Mouse (Mus musculus) bone marrow, adult 2 months (tissue): ENCODE data around the gene Nmnat2. TPM values are rescaled to one million over a fixed set of nuclear protein-coding genes. Genes with fewer than 3 reads are reported as not detected.

Experiments
- H3K27ac ChIP-seq: fragments of 200-500 bp; 2 replicates; pipeline ENCODE4 v1.5.1; 2012; ENCODE audit warnings: low read depth, mild to moderate bottlenecking, control low read depth, inconsistent platforms, low read length; ENCODE audit not compliant: control insufficient read depth, poor library complexity, insufficient read depth
- H3K4me1 ChIP-seq: fragments of 200-500 bp; 2 replicates; pipeline ENCODE4 v1.6.1; 2011; ENCODE audit warnings: low read length; ENCODE audit not compliant: control insufficient read depth, insufficient read depth
- H3K4me3 ChIP-seq: fragments of 200-500 bp; replicated peaks from 2 replicates; pipeline ENCODE3; 2011; ENCODE audit warnings: mild to moderate bottlenecking, low read depth, low read length, control low read depth; ENCODE audit not compliant: control insufficient read depth
- CTCF ChIP-seq: fragments of 200-500 bp; IDR thresholded peaks from 2 replicates; pipeline ENCODE4 v1.5.1; 2011; ENCODE audit warnings: low read length, control low read depth; ENCODE audit not compliant: control insufficient read depth, insufficient read depth
- POLR2A ChIP-seq: fragments of 200-500 bp; IDR thresholded peaks from 2 replicates; pipeline ENCODE4 v1.6.1; 2011; ENCODE audit warnings: low read depth, mild to moderate bottlenecking, control low read depth, low read length, borderline replicate concordance; ENCODE audit not compliant: control insufficient read depth
- WGBS: fragments of 180-500 bp; shearing (Covaris S2); methylation state at CpG from one replicate; pipeline ENCODE4 v1.1.7; 2018; 5-methylcytosine and 5-hydroxymethylcytosine counted together
- polyA plus RNA-seq: library from polyadenylated mRNA; stranded (reverse); fragments of >200 nt; gene quantifications from 2 replicates; pipeline ENCODE4 v1.2.4, GENCODE M21; 2011; ENCODE audit warnings: low replicate concordance; ENCODE audit not compliant: missing spikeins, insufficient read depth, insufficient read length

Gene Nmnat2
- polyA plus RNA-seq, 1 experiment = 7.5 TPM

DNA sequence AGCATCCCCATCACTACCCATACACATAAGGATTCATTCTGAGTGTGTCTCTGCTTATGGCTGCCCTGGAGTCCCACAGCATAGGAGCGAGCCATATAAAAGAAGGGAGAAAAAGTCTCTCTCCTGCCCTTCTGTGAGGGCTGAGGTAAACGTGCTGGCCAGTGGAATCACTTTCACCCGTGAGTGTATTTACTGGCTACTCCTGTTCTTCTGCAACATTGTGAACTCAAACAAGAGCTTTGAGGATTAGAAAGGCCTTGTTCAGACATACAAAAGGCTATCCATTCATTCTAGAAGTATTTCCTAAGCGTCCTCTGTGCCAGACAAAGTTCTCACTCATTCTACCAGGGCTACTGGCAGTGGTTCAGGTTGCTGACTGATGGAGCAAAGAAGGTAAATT lies 156.8 kb downstream of the Nmnat2 start:
- TF ChIP-seq POLR2A = no peak
- no peak for TF ChIP-seq CTCF

GRCm38 (mm10) chr1:153115315-153115714 lies 160.5 kb downstream of the Nmnat2 start:
- no peak overlapping the region for H3K27ac ChIP-seq
- no peaks in the 10 kb centered on the region for H3K4me1 ChIP-seq
- H3K4me3 ChIP-seq = no peak overlapping the region
- TF ChIP-seq POLR2A (no peak), CTCF (no peak)
- WGBS = 90% methylated on average over 8 of the region's 8 CpGs

More for the DNA sequence above, 156.8 kb downstream of the Nmnat2 start:
- no peaks in the 10 kb centered on the region; the same call in 1 of the 2 replicates for H3K4me1 ChIP-seq
- WGBS = 74% methylated on average over 4 of the region's 4 CpGs
- H3K4me3 ChIP-seq = no peak overlapping the region
- H3K27ac ChIP-seq = no peak overlapping the region

DNA sequence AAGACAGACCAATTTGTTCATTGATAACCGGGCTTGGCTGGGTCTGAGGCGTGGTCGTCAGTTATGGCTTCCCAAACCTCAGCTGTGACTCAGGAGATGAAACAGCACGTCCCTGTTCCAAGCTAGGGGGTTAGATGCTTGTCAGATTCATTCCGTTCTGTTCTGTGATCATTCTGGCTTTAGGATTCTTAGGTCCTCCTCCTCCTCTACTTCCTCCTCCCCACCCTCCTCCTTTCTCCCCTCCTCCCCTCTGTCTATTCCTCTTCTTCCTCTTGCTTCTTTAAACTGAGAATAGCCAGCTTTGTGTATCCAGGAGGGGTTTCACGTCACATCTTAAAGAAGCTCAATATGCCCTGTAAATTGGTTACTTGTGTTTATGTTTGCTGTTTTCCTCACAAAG lies 165.8 kb downstream of the Nmnat2 start:
- WGBS = 51% methylated on average over 6 of the region's 6 CpGs
- no peak overlapping the region for H3K4me3 ChIP-seq
- TF ChIP-seq CTCF = no peak
- TF ChIP-seq POLR2A = no peak
- H3K4me1 ChIP-seq = no peaks in the 10 kb centered on the region
- H3K27ac ChIP-seq = no peak overlapping the region

DNA sequence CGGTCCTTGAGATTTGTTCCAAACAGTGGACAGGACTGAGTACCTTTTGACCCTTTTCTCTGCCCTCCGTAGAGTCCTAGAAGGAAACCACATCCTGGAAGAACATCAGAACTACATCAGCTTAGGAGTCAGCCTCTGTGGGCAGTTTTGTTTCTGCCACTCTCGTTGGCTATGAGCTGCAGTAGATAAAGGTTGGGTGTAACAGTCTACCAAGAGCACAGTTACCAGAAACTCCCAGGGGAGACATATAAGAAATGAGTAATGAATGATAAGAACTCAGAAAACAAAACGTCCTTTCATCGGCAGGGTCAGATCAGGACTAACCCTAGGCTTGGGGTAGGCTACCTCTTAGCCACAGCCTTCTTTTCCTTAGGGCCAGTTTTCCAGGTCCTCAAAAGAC lies 166.5 kb downstream of the Nmnat2 start:
- Histone ChIP-seq H3K4me3 (no peak overlapping the region), H3K27ac (no peak overlapping the region), H3K4me1 (no peaks in the 10 kb centered on the region)
- 50% methylated on average over 5 of the region's 5 CpGs for WGBS
- TF ChIP-seq POLR2A (no peak), CTCF (no peak)

DNA sequence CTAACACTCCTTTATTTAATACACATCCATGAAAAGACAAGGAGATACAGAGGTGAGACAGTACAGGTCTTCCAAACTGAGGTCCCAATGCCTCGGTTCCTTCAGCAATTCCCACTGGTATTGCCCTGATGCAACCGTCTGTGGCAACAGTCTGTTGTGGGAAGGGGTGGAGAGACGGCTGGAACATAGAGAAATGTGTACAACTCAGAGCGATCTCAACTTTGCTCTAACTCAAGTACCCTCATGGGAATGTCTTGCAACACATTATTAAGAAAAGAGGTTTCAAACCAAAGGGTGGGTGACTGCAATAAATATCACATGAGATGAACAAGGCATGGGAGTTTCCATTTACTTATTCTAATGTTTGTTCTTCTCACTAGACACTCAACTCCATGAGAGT lies 168.0 kb downstream of the Nmnat2 start:
- TF ChIP-seq CTCF = no peak
- TF ChIP-seq POLR2A = no peak
- 78% methylated on average over 4 of the region's 4 CpGs for WGBS
- Histone ChIP-seq H3K27ac (no peak overlapping the region), H3K4me1 (no peaks in the 10 kb centered on the region), H3K4me3 (no peak overlapping the region)

DNA sequence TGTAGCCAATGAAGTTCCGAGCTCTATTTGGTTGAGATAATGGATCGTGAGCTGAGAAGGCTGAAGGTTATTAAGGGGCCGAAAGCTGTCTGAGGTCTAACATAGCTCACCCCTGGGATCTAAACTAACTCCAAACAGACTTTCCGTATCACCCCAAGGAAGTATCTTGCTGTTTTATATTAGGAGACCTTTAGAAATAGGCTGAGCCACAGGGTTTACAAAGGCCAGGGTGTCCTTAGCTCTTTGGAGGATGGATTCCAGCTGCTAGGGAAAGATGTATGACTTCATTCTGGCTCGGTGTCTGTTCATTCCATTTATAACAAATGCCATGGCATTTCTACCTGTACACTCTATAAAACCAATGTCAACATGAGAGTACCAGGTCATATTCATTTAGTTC lies 169.7 kb downstream of the Nmnat2 start:
- H3K4me3 ChIP-seq = no peak overlapping the region
- TF ChIP-seq CTCF = no peak
- TF ChIP-seq POLR2A = no peak
- no peak overlapping the region for H3K27ac ChIP-seq
- WGBS = 82% methylated on average over 5 of the region's 5 CpGs
- no peaks in the 10 kb centered on the region for H3K4me1 ChIP-seq

GRCm38 (mm10) chr1:153125287-153126275 lies 170.8 kb downstream of the Nmnat2 start:
- Histone ChIP-seq H3K4me3 (no peak overlapping the region), H3K4me1 (no peaks in the 10 kb centered on the region), H3K27ac (no peak overlapping the region)
- no peak for TF ChIP-seq POLR2A
- no peak for TF ChIP-seq CTCF
- whole genome bisulfite sequencing = 81% methylated on average over 8 of the region's 8 CpGs

GRCm38 (mm10) chr1:153126491-153127381 lies 171.9 kb downstream of the Nmnat2 start:
- TF ChIP-seq CTCF (no peak), POLR2A (no peak)
- Histone ChIP-seq H3K27ac (no peak overlapping the region), H3K4me3 (no peak overlapping the region), H3K4me1 (no peaks in the 10 kb centered on the region)
- 83% methylated on average over 15 of the region's 15 CpGs for WGBS
